Mouse (Mus musculus) stomach, embryonic 16.5 days (tissue): ENCODE results near the gene Crybg2. TPM values are rescaled to one million over a fixed set of nuclear protein-coding genes. Genes with fewer than 3 reads are reported as not detected.

Experiments
- ATAC-seq: fragments of 200-750 bp; cut with Nextera tagmentation; 2 replicates; pipeline ENCODE4 v1.8.0; 2017; ENCODE audit warnings: moderate number of reproducible peaks, moderate TSS enrichment; ENCODE audit not compliant: insufficient read depth, low FRiP score
- H3K27ac ChIP-seq: fragments of 300-500 bp; sonication (generic); 2 replicates; pipeline ENCODE4 v1.5.1; 2014; ENCODE audit warnings: low read length
- H3K27me3 ChIP-seq: fragments of 300-500 bp; sonication (generic); 2 replicates; pipeline ENCODE4 v1.6.1; 2014; ENCODE audit warnings: low read length, control low read depth, mixed read lengths; ENCODE audit not compliant: control insufficient read depth, insufficient read depth
- H3K36me3 ChIP-seq: fragments of 300-500 bp; sonication (generic); 2 replicates; pipeline ENCODE4 v1.6.1; 2014; ENCODE audit warnings: low read length; ENCODE audit not compliant: control insufficient read depth, insufficient read depth
- H3K4me1 ChIP-seq: fragments of 300-500 bp; sonication (generic); 2 replicates; pipeline ENCODE4 v1.6.1; 2014; ENCODE audit warnings: low read length, control low read depth, mixed read lengths; ENCODE audit not compliant: control insufficient read depth, insufficient read depth
- H3K4me2 ChIP-seq: fragments of 300-500 bp; sonication (generic); 2 replicates; pipeline ENCODE4 v1.6.1; 2014; ENCODE audit warnings: low read depth, low read length, mixed read lengths
- H3K4me3 ChIP-seq: fragments of 300-500 bp; sonication (generic); replicated peaks from 2 replicates; pipeline ENCODE4 v1.5.1; 2014; ENCODE audit warnings: mild to moderate bottlenecking, low read length
- H3K9ac ChIP-seq: fragments of 300-500 bp; sonication (generic); 2 replicates; pipeline ENCODE4 v1.6.1; 2014; ENCODE audit warnings: low read length
- H3K9me3 ChIP-seq: fragments of 300-500 bp; sonication (generic); replicated peaks from 2 replicates; pipeline ENCODE4 v1.6.1; 2016; ENCODE audit warnings: low read length, control low read depth; ENCODE audit not compliant: control insufficient read depth
- WGBS: fragments of 180-500 bp; shearing (Covaris S2); extraction: QIAGEN DNeasy Blood & Tissue Kit; methylation state at CpG from one replicate; pipeline ENCODE4 v1.1.7; 2014; 5-methylcytosine and 5-hydroxymethylcytosine counted together
- polyA plus RNA-seq: library from polyadenylated mRNA; unstranded; fragments of >200 nt; fragmentation: Nextera tagmentation; extraction: Ambion mirVana; gene quantifications from 2 replicates; pipeline ENCODE4 v1.2.1, GENCODE M21; 2015

Crybg2 gene
- polyA plus RNA-seq, 1 experiment from 2014 or later = 19.3 TPM

- no peak overlapping the region for H3K4me2 ChIP-seq
- H3K9me3 ChIP-seq = no peaks in the 10 kb centered on the region
- H3K4me3 ChIP-seq = no peak overlapping the region
- no peak for ATAC-seq
- no peak overlapping the region for H3K27ac ChIP-seq
- H3K27me3 ChIP-seq = no peaks in the 10 kb centered on the region
- 91% methylated on average over 4 of the region's 4 CpGs for WGBS
- H3K4me1 ChIP-seq = peaks cover 15% of the 10 kb centered on the region
- no peak overlapping the region for H3K9ac ChIP-seq
- no peaks in the 10 kb centered on the region for H3K36me3 ChIP-seq
These were observed 53.4 kb downstream of the Crybg2 start for GRCm38 (mm10) chr4:134114038-134114437.

GRCm38 (mm10) chr4:134115215-134116144, 54.9 kb downstream of the Crybg2 start:
- no peak overlapping the region for H3K9ac ChIP-seq
- peaks cover 15% of the 10 kb centered on the region for H3K4me1 ChIP-seq
- no peak overlapping the region for H3K27ac ChIP-seq
- no peak overlapping the region for H3K4me2 ChIP-seq
- no peak overlapping the region for H3K4me3 ChIP-seq
- ATAC-seq = no peak
- H3K27me3 ChIP-seq = no peaks in the 10 kb centered on the region
- no peaks in the 10 kb centered on the region for H3K36me3 ChIP-seq
- H3K9me3 ChIP-seq = no peaks in the 10 kb centered on the region
- WGBS = 75% methylated on average over 16 of the region's 16 CpGs

- H3K9ac ChIP-seq = no peak overlapping the region
- H3K27ac ChIP-seq = no peak overlapping the region
- H3K27me3 ChIP-seq = no peaks in the 10 kb centered on the region
- H3K4me2 ChIP-seq = no peak overlapping the region
- no peak overlapping the region for H3K4me3 ChIP-seq
- peaks cover 19% of the 10 kb centered on the region for H3K4me1 ChIP-seq
- no peak for ATAC-seq
- WGBS = 59% methylated on average over 2 of the region's 2 CpGs
- no peaks in the 10 kb centered on the region for H3K9me3 ChIP-seq
- H3K36me3 ChIP-seq = no peaks in the 10 kb centered on the region
These were observed 55.9 kb downstream of the Crybg2 start for GRCm38 (mm10) chr4:134116501-134116900.

GRCm38 (mm10) chr4:134117012-134117411, 56.4 kb downstream of the Crybg2 start:
- Histone ChIP-seq H3K4me2 (no peak overlapping the region), H3K36me3 (no peaks in the 10 kb centered on the region), H3K27ac (no peak overlapping the region), H3K9me3 (no peaks in the 10 kb centered on the region), H3K4me3 (no peak overlapping the region), H3K9ac (no peak overlapping the region), H3K27me3 (no peaks in the 10 kb centered on the region), H3K4me1 (peaks cover 22% of the 10 kb centered on the region)
- ATAC-seq = no peak
- WGBS = 70% methylated on average over 8 of the region's 8 CpGs

- Histone ChIP-seq H3K9ac (no peak overlapping the region), H3K4me3 (no peak overlapping the region), H3K27ac (peak overlapping the region; percentile 19; the same call in 1 of the 2 replicates), H3K4me1 (peaks cover 27% of the 10 kb centered on the region), H3K36me3 (no peaks in the 10 kb centered on the region), H3K27me3 (no peaks in the 10 kb centered on the region), H3K9me3 (no peaks in the 10 kb centered on the region), H3K4me2 (no peak overlapping the region)
- 59% methylated on average over 14 of the region's 14 CpGs for WGBS
- ATAC-seq = no peak
These were observed 57.6 kb downstream of the Crybg2 start for GRCm38 (mm10) chr4:134118126-134118800.

GRCm38 (mm10) chr4:134119042-134119441, 58.4 kb downstream of the Crybg2 start:
- Histone ChIP-seq H3K4me1 (peaks cover 19% of the 10 kb centered on the region; the same call in 1 of the 2 replicates), H3K36me3 (no peaks in the 10 kb centered on the region), H3K9me3 (no peaks in the 10 kb centered on the region), H3K27me3 (no peaks in the 10 kb centered on the region), H3K4me3 (no peak overlapping the region), H3K4me2 (no peak overlapping the region), H3K9ac (no peak overlapping the region), H3K27ac (no peak overlapping the region)
- no peak for ATAC-seq
- 73% methylated on average over 5 of the region's 5 CpGs for WGBS

GRCm38 (mm10) chr4:134119644-134120043, 59.0 kb downstream of the Crybg2 start:
- Histone ChIP-seq H3K9me3 (no peaks in the 10 kb centered on the region), H3K27ac (no peak overlapping the region), H3K27me3 (no peaks in the 10 kb centered on the region), H3K4me1 (peaks cover 18% of the 10 kb centered on the region; the same call in 1 of the 2 replicates), H3K4me3 (no peak overlapping the region), H3K4me2 (no peak overlapping the region), H3K9ac (no peak overlapping the region), H3K36me3 (no peaks in the 10 kb centered on the region)
- no peak for ATAC-seq
- WGBS = 54% methylated on average over 9 of the region's 9 CpGs

- no peaks in the 10 kb centered on the region for H3K27me3 ChIP-seq
- H3K9me3 ChIP-seq = no peaks in the 10 kb centered on the region
- no peak overlapping the region for H3K27ac ChIP-seq
- WGBS = 79% methylated on average over 6 of the region's 6 CpGs
- no peak overlapping the region for H3K4me3 ChIP-seq
- no peak overlapping the region for H3K4me2 ChIP-seq
- H3K36me3 ChIP-seq = no peaks in the 10 kb centered on the region
- H3K4me1 ChIP-seq = peaks cover 17% of the 10 kb centered on the region; the same call in 1 of the 2 replicates
- no peak overlapping the region for H3K9ac ChIP-seq
- no peak for ATAC-seq
These were observed 59.7 kb downstream of the Crybg2 start for GRCm38 (mm10) chr4:134120192-134120805.
